Mouse (Mus musculus) gastrocnemius, postnatal 14 days (tissue): ENCODE data around the gene Pold1. TPM values are rescaled to one million over a fixed set of nuclear protein-coding genes. Genes with fewer than 3 reads are reported as not detected.

ENCODE experiments used
- DNase-seq: peaks from one replicate; pipeline ENCODE4 v3.0.0; 2021; ENCODE audit warnings: mixed read lengths
- intact Hi-C: fragments of 180-260 bp; cut with DNase I; formaldehyde crosslinking; loops from one replicate; pipeline ENCODE4 v1.15.1; 2025; ENCODE audit warnings: low total_unique reads
- total RNA-seq, 2 experiments: library from RNA; stranded (reverse); gene quantifications; 2 replicates each; pipeline ENCODE4 v1.2.3; 2021

Pold1 gene
- total RNA-seq, 2 experiments from 2014 or later: 7.0 to 7.8 TPM

DNA sequence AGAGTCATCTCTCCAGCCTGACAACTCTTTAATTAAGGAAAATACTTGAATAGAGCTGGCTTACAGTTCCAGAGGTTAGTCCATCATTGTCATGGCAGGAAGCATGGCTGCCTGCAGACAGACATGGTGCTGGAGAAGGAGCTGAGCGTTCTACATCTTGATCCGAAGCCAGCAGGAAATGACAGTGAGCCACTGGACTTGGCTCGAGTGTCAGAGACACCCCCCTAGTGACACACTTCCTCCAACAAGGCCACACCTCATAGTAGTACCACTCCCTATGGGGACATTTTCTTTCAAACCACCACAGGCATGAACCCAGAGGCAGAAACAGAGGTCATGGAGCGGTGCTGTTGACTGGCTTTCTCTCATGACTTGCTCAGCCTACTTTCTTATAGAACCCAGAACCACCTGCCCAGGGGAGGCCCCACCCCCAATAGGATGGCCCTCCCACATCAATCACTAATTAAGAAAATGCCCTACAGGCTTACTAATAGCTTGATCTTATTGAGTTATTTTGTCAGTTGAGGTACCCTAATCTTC lies 35.7 kb upstream of the Pold1 start:
- intact Hi-C loops: no loop called here

DNA sequence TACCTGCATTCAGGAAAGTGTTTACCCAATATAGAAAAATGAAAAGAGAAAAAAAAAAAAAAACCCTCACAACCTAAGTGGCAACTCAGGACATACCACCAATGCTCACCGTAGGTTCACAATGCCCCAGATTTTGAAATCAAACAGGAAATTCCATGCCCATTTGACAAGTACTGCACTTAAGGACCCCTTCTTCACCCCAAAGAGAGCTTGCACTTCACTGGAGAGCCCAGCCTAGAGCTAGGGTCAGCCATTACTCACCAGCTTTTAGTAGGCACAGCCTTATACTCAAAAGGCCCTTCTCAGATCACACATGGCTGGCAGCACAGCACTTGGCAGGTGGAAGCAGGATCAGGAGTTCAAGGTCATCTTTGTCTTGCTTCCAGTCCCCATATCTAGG lies 34.5 kb upstream of the Pold1 start:
- DNase-seq: no peak
- intact Hi-C loops: no loop called here

More for the DNA sequence above, 35.7 kb upstream of the Pold1 start:
- no peak for DNase-seq

DNA sequence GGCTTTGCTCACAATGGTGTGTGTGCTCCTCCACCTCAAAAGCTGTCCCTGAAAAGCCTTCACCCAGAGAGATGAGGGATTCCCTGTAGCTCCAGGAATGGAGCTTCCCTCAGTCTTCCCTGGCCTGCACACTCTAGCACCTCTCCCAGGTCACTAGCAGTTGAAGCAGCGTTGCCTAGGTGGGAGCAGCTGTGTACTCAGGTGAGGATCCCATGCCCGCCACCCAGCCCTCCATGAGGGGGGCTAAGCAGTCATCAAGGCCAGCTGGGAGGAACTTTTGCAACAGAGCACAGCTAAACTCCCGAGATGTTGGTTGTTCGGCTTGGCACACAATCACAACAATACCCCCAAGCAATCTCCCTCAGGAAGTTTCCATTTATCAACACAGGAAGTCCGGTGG lies 34.1 kb upstream of the Pold1 start:
- intact Hi-C loops: no loop called here
- DNase-seq: no peak

DNA sequence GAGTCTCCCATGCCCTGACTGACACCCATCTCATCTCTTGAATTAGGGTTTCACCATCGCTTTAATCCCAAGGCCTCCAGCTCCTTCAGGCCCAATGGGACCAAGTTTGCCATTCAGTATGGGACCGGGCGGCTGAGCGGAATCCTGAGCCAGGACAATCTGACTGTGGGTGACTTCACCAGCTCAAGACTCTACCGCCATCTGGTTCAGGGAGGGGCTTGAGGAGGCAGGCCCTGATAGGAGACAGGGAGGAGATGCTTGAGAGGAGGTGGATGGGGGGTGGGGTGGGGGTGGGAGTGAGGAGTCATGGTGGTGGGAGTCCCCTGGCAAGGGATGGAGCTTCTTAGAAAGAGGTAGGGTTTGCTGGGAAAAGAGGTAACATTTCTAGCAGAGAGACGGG lies 33.0 kb upstream of the Pold1 start:
- no peak for DNase-seq
- intact Hi-C loops: no loop called here

DNA sequence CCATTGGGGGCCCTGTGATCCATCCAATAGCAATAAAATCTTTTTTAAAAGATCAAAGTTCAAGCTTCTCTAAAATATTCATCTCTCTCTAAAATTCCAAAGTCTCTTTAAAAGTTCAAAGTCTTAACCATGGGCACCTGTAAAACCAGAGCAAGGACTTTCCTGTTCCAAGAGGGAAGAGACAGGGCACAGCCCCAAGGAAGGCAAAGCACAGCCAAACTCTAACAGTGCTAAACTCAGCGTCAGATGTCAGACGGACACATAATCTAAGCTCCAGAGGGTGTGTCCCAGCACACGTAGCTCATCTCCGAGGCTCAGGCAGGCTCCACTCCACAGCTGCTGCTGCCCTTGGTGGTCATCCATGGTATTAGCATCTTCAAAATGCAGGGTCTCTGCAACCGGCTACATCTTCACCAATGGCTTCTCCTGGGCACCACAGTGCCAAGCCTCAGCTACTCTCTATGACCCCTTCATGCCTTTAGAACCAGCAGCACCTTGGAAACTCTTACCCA lies 27.7 kb upstream of the Pold1 start:
- no peak for DNase-seq
- intact Hi-C loops: no loop called here

DNA sequence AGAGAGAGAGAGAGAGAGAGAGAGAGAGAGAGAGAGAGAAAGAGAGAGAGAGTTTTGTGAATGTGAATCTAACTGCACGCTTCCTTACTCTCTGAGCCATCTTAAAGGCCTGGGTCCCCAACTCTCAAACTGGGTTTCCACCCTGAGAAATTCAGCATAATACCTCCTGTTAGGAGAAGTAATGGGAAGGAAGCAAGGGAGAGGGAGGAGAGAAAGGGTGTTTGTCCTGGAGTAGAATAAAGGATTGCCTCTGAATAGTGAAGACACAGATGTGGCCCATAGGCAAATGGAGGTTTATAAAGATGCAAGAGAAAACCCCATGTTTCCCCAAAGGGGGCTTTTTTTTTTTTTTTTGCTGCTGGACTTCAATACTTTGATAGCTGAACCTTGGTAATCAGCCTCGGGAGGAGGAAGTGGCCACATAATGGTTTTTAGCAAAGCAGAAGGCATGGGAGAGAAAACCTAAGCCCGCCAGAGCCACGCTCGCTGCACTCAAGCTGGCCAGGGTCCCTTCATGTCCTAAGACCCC lies 24.4 kb upstream of the Pold1 start:
- intact Hi-C loops: no loop called here
- no peak for DNase-seq

DNA sequence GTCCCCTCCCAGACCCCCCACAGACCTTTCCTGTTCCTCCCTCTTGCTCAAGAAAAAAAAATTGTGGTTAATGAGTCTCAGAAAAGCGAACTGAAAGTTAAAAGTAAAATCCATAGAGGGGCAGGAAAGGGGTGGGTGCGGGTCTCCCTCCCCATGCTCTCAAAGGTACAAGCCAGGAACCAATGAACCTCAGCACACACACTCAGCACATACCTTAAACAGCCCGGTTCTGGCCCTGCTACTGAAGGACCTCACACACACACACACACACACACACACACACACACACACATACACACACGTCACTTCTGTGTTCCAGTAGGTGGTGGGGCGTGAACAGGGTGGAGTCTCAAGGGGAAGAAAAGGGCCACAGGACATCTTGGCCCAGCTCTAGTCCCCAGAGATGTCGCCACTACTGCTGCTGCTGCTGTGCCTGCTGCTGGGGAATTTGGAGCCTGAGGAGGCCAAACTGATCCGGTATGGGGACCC lies 23.6 kb upstream of the Pold1 start, which contains the start of gene Napsa:
Gene Napsa (plus strand): TSS at position 168 of the 489 bp plus-strand sequence.
- no peak for DNase-seq
- intact Hi-C loops: no loop called here

DNA sequence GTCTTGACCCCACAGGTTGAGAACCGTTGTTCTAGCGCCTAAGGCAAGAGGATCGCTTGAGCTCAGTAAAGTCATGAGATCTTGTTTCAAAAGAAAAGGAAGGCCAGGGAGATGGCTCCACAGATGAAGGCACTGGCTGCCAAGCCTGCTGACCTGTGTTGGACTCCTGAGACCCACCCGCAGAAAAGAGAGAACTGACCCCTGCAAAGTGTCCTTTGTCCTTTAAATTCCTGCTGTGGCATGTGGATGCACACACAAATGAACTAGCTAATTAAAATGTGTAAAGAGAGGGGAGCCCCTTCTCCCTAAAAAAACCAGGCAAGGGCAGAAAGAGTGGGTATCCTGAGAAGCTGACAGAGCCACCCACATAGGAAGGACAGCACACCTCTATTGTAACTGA lies 23.2 kb upstream of the Pold1 start:
- intact Hi-C loops: no loop called here
- no peak for DNase-seq

DNA sequence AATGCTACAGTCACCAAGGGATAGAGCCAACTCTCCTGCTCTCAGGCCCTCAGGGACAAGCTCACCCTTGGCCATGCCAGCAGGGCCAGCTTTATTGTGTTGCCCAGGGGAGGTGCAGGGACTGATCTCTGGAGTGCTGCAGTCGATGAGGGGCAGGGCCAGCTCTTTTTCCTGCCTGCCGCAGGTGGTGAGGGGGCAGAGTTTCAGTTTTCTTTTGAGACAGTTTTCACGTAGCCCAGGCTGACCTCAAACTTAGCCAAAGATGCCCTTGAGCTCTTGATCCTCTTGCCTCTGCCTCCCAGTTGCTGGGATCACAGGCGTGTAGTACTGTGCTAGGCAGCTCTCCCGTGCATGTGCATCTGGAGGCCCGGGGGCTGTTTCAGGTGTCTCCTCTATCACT lies 22.3 kb upstream of the Pold1 start:
- intact Hi-C loops: no loop called here
- no peak for DNase-seq

DNA sequence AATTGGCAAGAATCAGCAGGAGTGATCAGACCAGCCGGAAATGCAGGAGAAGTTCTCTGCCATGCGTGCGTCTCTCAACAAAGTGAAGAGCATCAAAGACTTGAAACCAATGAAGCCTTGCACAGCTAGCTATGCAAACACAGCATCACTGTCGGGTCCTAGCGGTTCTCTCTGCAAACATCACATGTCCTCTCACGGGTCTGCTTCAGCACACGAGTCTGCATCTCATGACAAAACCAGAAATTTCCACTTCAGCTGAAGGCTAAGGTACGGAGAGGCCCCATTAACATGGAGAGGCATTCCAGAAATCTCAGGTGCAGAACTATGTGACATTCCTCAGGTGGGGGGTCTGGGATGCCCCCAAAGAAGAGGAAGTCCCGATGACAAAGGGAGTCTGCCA lies 20.2 kb upstream of the Pold1 start:
- intact Hi-C loops: no loop called here
- DNase-seq: no peak

DNA sequence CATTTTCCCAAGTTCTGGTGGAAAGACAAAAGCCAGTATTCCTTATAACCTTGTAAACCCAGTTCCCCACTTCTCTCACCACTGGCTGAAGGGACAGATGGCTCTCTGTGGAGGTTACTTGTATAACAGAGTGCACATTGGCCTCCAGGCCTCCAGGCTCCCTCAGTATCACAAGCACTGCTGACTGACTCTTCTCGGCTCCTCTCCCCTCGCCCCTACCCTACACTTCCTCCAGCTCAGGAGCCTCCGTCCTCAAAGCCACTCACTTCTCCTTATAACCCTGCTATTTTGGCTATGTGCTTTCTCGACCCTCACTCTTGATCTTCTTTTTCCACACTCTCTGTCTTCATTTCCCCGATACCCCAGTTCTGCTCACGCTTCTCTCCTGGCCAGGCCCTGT lies 16.8 kb upstream of the Pold1 start:
- no peak for DNase-seq
- intact Hi-C loops: no loop called here

DNA sequence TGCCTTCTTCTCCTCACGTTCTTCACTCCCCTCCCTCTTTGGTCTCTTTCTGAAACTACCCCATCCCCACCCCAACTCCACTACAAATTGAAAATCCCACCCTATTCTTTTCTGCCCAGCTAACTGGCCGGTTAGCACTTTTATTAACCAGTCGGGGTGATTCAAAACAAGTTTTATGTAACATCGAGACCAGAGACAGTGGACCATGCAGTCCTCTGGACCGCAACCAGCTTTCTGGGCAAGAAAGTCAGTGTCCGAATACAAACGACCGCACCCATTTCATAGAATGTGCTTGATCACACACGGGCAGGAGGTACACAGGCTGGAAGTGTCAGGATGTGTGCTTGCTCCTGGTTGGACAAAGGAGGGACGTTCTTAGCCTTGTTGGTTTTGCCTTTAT lies 15.8 kb upstream of the Pold1 start:
- intact Hi-C loops: loop anchor here (5.0 kb wide), 1 partner anchor 42 kb away; the partner anchor contains the start of gene Mybpc2
- no peak for DNase-seq

DNA sequence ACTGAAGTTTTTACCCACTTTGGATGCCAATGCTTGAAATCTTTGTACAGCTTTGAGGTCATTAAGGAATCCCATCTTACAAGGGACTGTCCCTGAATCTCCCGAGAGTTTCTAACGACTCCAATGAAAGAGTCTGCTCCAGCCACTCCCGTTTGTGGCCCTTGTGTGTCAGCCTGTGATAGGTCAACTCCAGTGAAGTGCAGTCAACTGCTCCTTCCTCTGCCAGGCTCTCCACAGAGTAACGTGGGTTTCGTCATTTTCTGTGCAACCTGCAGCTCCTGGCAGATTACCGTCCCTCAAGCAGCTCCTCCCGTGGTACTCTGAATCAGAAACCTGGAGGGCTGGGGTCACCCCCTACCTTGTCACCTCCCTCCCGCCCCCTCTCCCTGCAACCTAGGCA lies 14.6 kb upstream of the Pold1 start:
- intact Hi-C loops: loop anchor here (5.0 kb wide), 1 partner anchor 41 kb away; the partner anchor contains the start of gene Mybpc2
- DNase-seq: no peak

DNA sequence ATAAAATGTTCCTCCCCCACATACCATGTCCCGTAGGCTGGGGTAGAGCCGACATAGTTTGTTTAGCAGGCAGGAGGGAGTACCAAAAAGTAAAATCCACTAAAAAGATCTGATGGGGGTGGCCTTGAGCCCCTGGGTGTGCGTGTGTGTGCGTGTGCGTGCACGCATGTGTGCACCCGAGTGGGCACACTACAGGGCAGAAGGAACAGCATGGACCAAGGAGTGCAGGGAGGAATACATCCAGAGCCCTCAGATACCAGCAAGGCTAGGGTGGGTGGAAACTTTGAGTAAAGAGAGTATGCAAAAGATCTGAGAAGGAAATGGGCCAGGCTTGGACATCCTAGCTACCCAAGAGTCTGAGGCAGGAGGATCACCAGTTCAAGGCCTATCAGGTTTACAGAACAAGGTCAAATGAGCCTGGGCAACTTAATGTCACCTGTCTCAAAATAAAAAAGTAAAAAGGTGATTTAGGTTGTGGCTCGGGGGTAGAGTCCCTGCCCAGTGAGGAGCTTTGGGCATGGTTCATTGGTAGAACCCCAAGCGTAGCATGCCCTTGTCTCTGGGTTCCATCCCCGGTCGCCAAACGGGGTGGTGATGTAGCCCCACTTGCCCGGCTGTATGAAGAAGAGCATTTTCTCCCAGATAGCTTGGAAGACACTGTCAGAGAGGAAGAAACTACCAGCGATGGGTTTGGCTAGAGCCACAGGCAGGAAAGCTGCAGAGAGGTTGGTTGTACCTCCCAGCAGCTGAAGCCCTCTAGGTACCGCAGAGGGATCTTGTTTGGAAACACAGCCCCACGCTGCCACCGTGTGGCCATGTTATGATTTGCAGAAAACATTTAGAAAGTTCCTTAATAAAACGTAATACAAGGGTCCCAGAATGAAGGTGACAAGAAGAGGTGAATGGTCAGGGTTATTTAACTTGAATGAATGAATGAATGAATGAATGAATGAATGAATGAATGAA lies 12.1 kb upstream of the Pold1 start:
- DNase-seq: peak; percentile 73
- intact Hi-C loops: loop anchor here (5.0 kb wide), 1 partner anchor 38 kb away; the partner anchor contains the start of gene Mybpc2

DNA sequence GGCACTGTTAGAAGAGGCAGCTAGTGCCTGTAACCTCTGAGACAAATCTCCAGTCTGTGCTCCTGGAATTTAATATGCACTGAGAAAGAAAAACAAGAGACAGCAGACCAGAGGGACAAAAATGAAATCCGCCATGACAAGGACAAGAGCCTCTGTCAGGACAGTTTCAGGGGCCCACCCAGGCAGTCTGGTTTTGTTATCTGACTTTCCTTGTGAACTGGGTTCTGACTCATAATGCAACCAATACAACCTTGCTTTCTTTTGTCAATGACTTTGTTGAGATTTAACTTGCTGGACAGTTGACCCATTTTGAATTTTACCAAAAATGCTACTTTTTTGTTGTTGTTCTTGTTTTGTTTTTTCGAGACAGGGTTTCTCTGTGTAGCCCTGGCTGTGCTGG lies 9.0 kb upstream of the Pold1 start:
- DNase-seq: no peak
- intact Hi-C loops: no loop called here

DNA sequence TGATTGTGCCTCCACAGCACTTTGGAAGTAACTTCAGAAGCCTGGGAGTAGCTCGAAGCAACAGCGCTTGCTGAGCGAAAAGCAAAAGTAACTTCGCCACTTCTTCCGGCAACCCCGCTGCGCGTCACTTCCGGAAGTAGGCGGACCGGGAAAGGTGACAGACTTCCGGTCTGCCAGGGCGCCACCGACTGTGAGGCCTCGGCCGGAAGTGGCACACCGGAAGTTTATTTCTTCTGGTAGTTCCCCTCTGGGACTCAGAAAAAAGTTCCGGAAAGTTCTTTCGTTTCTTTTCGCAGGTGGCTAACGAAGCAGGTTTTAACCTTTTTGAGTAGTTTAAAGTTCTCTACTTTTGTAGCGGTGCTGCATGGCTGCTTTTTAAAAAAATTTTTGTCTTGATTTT lies 5.2 kb upstream of the Pold1 start, which contains the start of gene Nr1h2:
Gene Nr1h2 (minus strand): TSS at position 126 of the 400 bp plus-strand sequence.
- intact Hi-C loops: loop anchor here (5.0 kb wide), 1 partner anchor 52 kb away; no protein-coding TSS in a partner anchor
- DNase-seq: peak; percentile 97

DNA sequence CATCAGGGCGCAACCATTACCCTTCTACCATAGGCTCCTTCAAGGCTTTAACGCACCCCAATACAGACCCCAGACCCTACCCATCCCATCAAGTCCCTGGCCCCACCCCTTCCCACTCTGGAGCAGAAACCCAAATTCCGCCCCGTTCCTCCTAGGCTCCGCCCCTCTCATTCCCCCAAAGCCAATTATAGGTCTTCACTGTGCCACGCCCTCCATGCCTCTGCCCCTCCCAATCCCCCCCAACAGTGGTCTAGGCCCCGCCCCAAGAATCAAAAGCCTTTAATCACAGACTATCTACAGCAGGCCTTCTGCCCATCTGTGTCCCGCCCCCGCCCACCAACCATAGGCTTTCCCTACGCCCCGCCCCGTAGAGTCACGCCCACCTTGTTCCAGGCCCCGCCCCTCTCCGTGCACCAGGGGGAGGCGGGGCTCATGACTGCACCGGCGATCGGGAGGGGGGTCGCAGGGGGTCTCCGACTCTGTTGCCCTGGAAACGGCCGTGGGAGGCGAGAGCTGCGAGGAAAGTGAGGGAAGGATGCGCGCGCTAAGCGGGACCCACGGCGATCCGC lies 4.6 kb upstream of the Pold1 start:
- intact Hi-C loops: loop anchor here (5.0 kb wide), 1 partner anchor 51 kb away; no protein-coding TSS in a partner anchor
- peak; percentile 85 for DNase-seq

DNA sequence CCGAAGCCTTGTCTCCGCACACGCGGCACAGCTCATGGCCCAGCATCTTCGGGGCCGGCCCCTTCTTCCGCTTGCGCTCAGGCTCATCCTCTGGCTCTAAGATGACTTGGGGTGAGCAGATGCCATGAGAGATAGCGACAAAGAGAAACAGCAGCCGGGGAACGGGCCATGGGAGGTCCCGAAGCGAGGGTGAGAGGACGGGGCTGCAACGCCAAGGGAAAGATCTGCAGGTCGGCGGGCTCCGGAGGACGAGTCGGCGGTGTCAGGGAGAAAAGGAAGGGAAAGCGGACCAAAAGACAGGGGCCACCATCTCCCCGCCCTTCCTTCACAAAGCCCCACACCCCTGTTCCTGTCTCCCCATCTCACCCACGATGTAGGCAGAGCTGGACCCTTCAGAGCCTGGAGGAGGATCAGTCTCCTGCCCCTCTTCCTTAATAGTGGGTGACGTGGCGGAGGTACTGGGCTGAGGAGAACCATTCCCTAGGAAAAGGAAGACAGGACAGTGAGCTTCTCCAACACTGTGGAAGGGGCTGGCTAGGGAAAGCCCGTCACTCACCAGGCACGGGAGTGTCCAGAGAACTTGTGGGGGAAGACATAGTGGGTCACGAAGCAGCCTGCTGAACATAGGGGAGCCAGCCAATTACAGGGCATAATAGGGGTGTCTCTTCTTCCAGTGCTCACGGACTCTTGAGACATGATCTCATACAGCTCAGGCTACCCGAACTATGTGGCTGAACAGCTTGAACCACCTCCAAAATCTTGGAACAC lies 3.7 kb upstream of the Pold1 start:
- DNase-seq: no peak
- intact Hi-C loops: loop anchor here (5.0 kb wide), 1 partner anchor 50 kb away; no protein-coding TSS in a partner anchor

DNA sequence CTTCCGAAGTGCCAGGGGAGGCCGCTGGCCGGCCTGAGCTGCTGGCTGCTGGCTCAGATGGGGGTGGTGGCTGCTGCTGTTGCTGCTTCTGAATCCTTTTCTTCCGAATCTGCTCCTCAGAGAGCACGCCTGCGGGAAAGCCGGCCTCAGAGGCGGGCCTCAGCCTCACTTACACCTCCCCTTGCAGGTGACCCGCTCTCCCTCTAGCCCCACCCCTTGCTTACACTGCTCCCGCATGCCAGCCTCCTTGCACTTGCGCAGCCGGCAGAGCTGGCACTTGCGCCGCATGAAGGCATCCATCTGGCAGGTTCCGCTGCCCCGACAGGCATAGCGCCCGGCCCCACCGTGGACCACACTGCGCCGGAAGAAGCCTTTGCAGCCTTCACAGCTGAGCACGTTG lies 3.1 kb upstream of the Pold1 start:
- DNase-seq: no peak
- intact Hi-C loops: loop anchor here (5.0 kb wide), 1 partner anchor 49 kb away; no protein-coding TSS in a partner anchor
